Mouse (Mus musculus): ENCODE results near the gene Tjp2.
A peak's percentile ranks its signal among the peaks of the same experiment; 100 is the strongest.
"Not testable (repeated sequence)": the region's sequence is repeated elsewhere in the genome, so short reads cannot be mapped to it uniquely, and the experiment has no call there.

Tjp2 gene

GRCm38 (mm10) chr19:24123534-24124290 is 101.1 kb downstream of the Tjp2 start:
- no peak for DNase-seq (ENCODE audit: low read depth, low spot score)

GRCm38 (mm10) chr19:24123087-24123486 is 101.7 kb downstream of the Tjp2 start:
- no peak for DNase-seq (ENCODE audit: low read depth, low spot score)

- no peak for DNase-seq (ENCODE audit: low read depth, low spot score)
These were observed 102.2 kb downstream of the Tjp2 start for GRCm38 (mm10) chr19:24122647-24123046.

GRCm38 (mm10) chr19:24120811-24121210 is 104.0 kb downstream of the Tjp2 start:
- DNase-seq (ENCODE audit: low read depth, low spot score) = no peak

- no peak for DNase-seq (ENCODE audit: low read depth, low spot score)
These were observed 106.1 kb downstream of the Tjp2 start for GRCm38 (mm10) chr19:24118775-24119174.

GRCm38 (mm10) chr19:24111581-24111980 is 113.2 kb downstream of the Tjp2 start:
- DNase-seq (ENCODE audit: low read depth, low spot score) = no peak

- no peak for DNase-seq (ENCODE audit: low read depth, low spot score)
These were observed 117.1 kb downstream of the Tjp2 start for GRCm38 (mm10) chr19:24107707-24108106.

GRCm38 (mm10) chr19:24103802-24104201 is 121.0 kb downstream of the Tjp2 start:
- no peak for DNase-seq (ENCODE audit: low read depth, low spot score)

- DNase-seq (ENCODE audit: low read depth, low spot score) = no peak
These were observed 122.2 kb downstream of the Tjp2 start for GRCm38 (mm10) chr19:24102562-24103126.

GRCm38 (mm10) chr19:24101183-24101582 is 123.6 kb downstream of the Tjp2 start:
- DNase-seq (ENCODE audit: low read depth, low spot score) = peak; percentile 18

- no peak for DNase-seq (ENCODE audit: low read depth, low spot score)
These were observed 126.1 kb downstream of the Tjp2 start for GRCm38 (mm10) chr19:24098691-24099090.

- DNase-seq (ENCODE audit: low read depth, low spot score) = no peak
These were observed 127.0 kb downstream of the Tjp2 start for GRCm38 (mm10) chr19:24097666-24098455.

- not testable (repeated sequence) for DNase-seq (ENCODE audit: low read depth, low spot score)
These were observed 132.8 kb downstream of the Tjp2 start for GRCm38 (mm10) chr19:24092060-24092459.

- no peak for DNase-seq (ENCODE audit: low read depth, low spot score)
These were observed 134.5 kb downstream of the Tjp2 start for GRCm38 (mm10) chr19:24090366-24090765.

GRCm38 (mm10) chr19:24085306-24085705 is 139.5 kb downstream of the Tjp2 start:
- no peak for DNase-seq (ENCODE audit: low read depth, low spot score)

GRCm38 (mm10) chr19:24080417-24081080 is 144.3 kb downstream of the Tjp2 start:
- no peak for DNase-seq (ENCODE audit: low read depth, low spot score)

GRCm38 (mm10) chr19:24077658-24078057 is 147.2 kb downstream of the Tjp2 start:
- DNase-seq (ENCODE audit: low read depth, low spot score) = no peak

- no peak for DNase-seq (ENCODE audit: low read depth, low spot score)
These were observed 148.3 kb downstream of the Tjp2 start for GRCm38 (mm10) chr19:24076536-24076935.

- no peak for DNase-seq (ENCODE audit: low read depth, low spot score)
These were observed 148.9 kb downstream of the Tjp2 start for GRCm38 (mm10) chr19:24075927-24076326.

- DNase-seq (ENCODE audit: low read depth, low spot score) = no peak
These were observed 151.7 kb downstream of the Tjp2 start for GRCm38 (mm10) chr19:24073155-24073554.

- no peak for DNase-seq (ENCODE audit: low read depth, low spot score)
These were observed 160.4 kb downstream of the Tjp2 start for GRCm38 (mm10) chr19:24064348-24064895.

GRCm38 (mm10) chr19:24063585-24063984 is 161.2 kb downstream of the Tjp2 start:
- no peak for DNase-seq (ENCODE audit: low read depth, low spot score)

Measured in A20 (cell line).